Mouse (Mus musculus) kidney, adult 2 months (tissue): ENCODE results near the gene Olfr33.

Source experiments
- CTCF ChIP-seq: fragments of 200-500 bp; conservative IDR thresholded peaks from 2 replicates; pipeline ENCODE4 v1.5.1; 2011; ENCODE audit warnings: low read depth, mild to moderate bottlenecking, control low read depth, low read length, moderate library complexity, mixed read lengths; ENCODE audit not compliant: insufficient read depth, insufficient read length
- POLR2A ChIP-seq: fragments of 200-500 bp; IDR thresholded peaks from one replicate; pipeline ENCODE4 v1.6.1; 2011; ENCODE audit warnings: low read depth, low read length, control low read depth

DNA sequence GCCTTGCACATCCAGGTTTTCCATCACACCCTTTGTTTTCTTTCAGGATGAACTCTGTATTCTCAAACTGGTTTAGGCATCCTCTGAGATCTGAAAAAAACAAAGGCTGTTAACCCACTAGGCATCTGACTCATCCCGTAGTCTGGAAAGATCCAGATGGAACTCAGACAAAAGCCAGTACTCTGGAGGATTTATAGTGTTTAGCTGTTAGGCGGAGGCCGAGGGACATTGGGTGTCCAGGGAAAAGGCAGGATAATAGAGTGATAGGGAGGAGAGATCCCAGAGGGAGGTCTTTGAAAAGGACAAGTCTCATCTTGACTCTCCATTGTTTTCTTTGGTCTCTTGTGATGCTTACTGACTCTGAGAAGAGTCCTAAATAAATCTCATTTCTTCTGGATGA is 54.3 kb downstream of the Olfr33 start, which contains the start of gene Olfr556:
- TF ChIP-seq CTCF (no peak), POLR2A (no peak)
